Mouse (Mus musculus) liver, embryonic 14.5 days (tissue): ENCODE results near the gene Gucd1.

Source experiments
- CTCF ChIP-seq: IDR thresholded peaks from 2 replicates; pipeline ENCODE4 v1.5.1; 2016; ENCODE audit warnings: antibody characterized with exemption, low read depth, control low read depth
- EP300 ChIP-seq: IDR thresholded peaks from 2 replicates; pipeline ENCODE4 v1.6.1; 2016; ENCODE audit warnings: antibody characterized with exemption, low read depth

GRCm38 (mm10) chr10:75482271-75482670, 35.5 kb downstream of the Gucd1 start:
- TF ChIP-seq CTCF, result no peak
- TF ChIP-seq EP300, result no peak
